Mouse (Mus musculus) frontal cortex, postnatal 10 days (tissue): ENCODE results near the gene Chrm2.
A peak's percentile ranks its signal among the peaks of the same experiment; 100 is the strongest.

ENCODE experiments used
- DNase-seq, 2 experiments: peaks; one replicate each; pipeline ENCODE4 v3.0.0; 2022; ENCODE audit warnings: low spot score in 2 of 2, mixed read lengths in 1 of 2

Chrm2 gene

DNA sequence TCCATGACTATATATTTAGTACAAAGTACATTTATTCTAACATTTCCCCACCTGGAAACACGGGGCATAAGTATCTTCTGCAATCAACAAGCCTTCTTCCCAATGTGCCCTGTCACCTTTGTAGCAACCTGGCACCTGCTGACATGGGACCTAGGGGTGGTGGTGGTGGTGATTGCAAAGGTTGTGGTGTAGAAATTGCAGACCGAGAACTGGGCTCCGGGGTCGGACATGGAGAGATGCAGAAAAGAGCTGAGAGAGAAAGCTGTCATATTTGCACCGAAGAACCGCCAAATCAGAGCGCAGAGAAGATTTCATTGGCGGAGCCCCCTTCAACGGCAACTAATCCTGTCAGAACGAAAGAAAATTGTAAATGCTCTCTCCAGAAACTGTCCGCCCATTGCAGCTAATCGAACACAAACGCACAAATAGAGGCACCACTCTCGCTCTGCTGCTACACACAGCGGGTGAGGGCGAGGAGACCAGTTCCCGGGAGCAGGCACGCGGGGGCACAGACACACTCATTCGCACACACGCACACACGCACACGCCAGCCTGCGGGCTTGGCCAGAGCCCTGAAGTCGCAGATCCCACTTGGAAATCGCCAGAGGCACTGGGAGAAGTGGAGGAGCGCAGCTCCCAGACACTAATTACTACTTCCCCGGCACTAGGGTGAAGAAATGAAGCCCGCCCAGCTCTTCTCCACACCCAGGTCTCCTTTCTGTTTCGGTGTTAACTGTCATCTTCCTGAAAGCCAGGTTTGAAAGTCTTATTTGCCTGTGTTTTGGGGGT lies at the start of gene Chrm2:
Gene Chrm2 (plus strand): TSS at position 473 of the 789 bp plus-strand sequence.
- peak; percentile 17 to 32 for DNase-seq

DNA sequence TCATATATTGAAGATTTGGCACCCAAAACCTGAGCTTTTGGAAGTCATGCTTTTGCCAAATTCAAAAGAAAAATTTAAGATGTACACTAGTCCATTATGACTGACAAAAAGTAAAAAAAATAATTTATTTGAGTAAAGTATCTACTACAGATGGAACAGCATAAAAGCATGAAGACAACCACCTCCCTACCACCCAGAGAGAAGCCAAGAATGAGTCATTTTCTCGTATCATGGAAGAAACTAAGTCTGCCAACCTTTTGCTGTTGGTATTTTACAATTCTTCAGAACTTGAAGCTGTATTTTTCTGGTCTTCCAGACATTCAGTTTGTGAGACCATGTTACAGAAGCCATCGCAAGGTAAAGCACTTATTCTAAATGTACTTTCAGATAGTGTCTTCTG lies 13.9 kb upstream of the Chrm2 start:
- DNase-seq: no peak

DNA sequence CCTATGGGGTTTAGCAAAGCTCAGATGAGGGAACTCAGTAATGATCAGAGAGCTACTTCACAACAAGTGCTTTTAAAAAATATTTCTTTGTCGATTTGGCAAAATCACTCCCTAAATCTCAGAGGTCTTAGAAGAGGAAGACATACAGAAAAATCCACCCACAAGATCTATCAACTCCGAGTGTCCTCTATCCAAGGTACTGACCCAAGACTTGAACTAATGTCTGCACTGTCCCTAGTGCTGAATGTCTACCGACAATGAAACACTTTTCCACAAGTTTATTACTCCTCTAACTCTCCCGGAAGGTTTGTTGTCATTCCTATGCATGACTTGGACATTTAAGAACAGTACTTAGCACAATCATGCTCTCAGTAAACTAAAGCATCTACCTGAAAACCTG lies 9.9 kb upstream of the Chrm2 start:
- no peak for DNase-seq

- no peak for DNase-seq
Observed at GRCm38 (mm10) chr6:36384102-36384501, 3.8 kb upstream of the Chrm2 start.

- peak in 1 of 2 experiments; percentile 14 for DNase-seq
Observed at GRCm38 (mm10) chr6:36388401-36389259, 746 bp downstream of the Chrm2 start.

GRCm38 (mm10) chr6:36389260-36389965 lies 1.5 kb downstream of the Chrm2 start:
- peak in 1 of 2 experiments; percentile 8 for DNase-seq

DNA sequence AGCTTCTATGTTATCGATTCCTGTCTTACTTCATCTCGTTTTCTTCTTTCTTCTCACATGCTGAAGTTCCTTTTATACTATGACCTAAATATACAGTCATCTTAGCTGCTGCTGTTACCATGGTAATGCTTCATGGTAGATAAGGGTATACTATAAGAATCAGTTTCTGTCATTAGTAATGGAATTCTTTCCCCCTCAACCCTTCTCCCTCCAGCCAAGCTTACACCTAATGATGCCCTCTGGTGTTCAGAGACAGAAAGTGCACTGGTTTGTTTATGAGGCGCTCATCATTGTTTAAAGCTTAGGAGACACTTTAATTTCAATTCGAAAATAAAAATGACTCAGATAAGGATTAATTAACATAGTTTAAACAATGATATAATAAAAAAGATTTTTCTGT lies 5.8 kb downstream of the Chrm2 start:
- DNase-seq: no peak

DNA sequence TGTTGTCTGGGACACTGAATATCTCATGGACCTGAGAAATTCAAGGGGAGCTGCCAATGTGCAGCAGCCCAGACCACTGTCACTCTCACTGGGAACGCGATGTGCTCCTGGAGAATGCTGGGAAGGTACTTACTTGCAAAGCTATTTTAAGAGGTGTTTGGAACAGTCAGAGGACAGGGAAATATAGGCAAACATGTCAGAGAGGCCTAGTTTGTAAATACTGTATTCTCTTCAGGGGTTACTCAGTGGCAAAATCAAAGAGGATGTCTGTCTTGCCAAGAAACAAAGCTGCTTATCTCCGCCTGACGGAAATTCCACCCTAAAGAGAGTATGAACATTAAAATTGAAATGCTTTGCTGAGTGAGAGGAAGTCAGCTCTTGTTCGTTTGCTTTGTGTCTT lies 17.3 kb downstream of the Chrm2 start:
- DNase-seq: no peak

- DNase-seq: no peak
Observed at GRCm38 (mm10) chr6:36409016-36409415, 21.1 kb downstream of the Chrm2 start.

DNA sequence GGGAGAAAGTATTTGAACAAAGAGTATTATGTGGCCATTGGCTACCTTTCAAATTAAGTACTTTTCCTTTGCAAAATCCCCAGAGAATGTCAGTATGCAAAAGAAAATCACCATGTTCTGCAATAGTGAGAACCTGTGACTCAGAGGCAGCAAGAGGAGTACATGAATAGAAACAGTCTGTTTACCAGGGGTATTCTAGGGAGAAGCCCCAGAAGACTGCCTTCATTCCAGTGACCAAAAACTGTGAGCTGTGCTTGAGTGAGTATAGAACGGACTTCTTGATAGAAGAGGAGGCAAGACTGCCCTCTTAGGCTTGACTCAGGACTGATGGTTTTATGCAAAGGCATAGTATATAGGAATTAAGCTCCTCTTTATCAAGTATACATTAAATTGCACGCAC lies 22.2 kb downstream of the Chrm2 start:
- no peak for DNase-seq

GRCm38 (mm10) chr6:36419716-36420115 lies 31.8 kb downstream of the Chrm2 start:
- DNase-seq: no peak

- peak; percentile 4 to 10 for DNase-seq
Observed at GRCm38 (mm10) chr6:36437964-36438363, 50.1 kb downstream of the Chrm2 start.

GRCm38 (mm10) chr6:36439218-36439617 lies 51.3 kb downstream of the Chrm2 start:
- no peak for DNase-seq

GRCm38 (mm10) chr6:36451480-36451879 lies 63.6 kb downstream of the Chrm2 start:
- no peak for DNase-seq

DNA sequence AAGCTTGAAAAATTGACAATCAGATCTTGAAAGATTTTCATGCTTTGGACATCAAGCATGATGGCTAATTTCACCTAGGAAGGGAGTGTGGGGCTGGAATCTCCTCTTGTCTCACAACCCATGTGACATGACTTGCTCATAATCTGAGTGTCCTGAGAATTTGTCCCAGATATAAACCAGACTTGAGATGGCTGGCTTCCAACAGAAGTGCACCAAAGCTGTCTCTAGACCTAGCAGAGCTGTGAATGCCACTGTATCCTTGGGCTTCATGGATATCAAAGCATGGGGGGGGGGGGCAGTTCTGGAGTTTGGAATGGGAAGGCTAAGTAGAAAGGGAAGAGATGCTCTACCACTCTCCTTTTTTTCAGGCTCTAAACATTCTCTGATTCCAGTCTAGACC lies 67.2 kb downstream of the Chrm2 start:
- DNase-seq: no peak

- DNase-seq: no peak
Observed at GRCm38 (mm10) chr6:36457015-36457414, 69.1 kb downstream of the Chrm2 start.

GRCm38 (mm10) chr6:36464008-36464407 lies 76.1 kb downstream of the Chrm2 start:
- DNase-seq: no peak

GRCm38 (mm10) chr6:36484132-36484665 lies 96.3 kb downstream of the Chrm2 start:
- DNase-seq: no peak

GRCm38 (mm10) chr6:36507008-36507663 lies 119.3 kb downstream of the Chrm2 start:
- no peak for DNase-seq

GRCm38 (mm10) chr6:36507946-36508345 lies 120.1 kb downstream of the Chrm2 start:
- DNase-seq: no peak

GRCm38 (mm10) chr6:36508469-36508868 lies 120.6 kb downstream of the Chrm2 start:
- no peak for DNase-seq
